ENCODE assay signal across 8 mouse cellular contexts in the genomic region with DNA sequence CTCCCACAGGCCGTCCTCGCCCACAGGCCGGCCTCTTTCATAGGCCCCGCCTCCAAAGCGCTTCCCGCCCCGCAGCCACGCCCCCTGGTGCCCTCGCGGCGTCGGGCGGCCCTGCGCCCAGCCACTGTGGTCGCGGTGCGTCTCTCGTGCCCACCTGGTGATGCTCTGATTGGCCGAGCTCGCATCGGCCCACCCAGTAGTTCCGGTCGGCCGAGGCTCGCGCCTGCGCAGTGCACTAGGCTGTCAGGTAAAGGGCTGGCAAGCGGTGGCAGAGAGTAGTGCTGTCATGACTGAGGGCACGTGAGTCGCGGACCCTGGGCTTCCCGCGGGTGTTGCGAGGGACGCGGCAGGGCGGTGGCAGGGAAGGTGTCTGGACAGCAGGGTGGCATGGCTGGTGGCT. TPM values are rescaled to one million over a fixed set of nuclear protein-coding genes. Genes with fewer than 3 reads are reported as not detected.
A peak's percentile ranks its signal among the peaks of the same experiment; 100 is the strongest.
DNase-seq lines count a peak whose midpoint lies in the region; ATAC-seq and TF ChIP-seq lines count a peak whose summit lies in the region.

TSS of gene Lss (plus strand) at position 214 of the 400 bp plus-strand sequence.

- peak within 1 kb of the TSS; percentile 81 for H3K9ac ChIP-seq in heart, embryonic 12.5 days
- peak within 1 kb of the TSS; percentile 66 for H3K9ac ChIP-seq in kidney, postnatal 0 days (ENCODE audit: low read depth, low read length)
- H3K9ac ChIP-seq in liver, embryonic 11.5 days (ENCODE audit: low read depth, low read length), result peak within 1 kb of the TSS; percentile 64
- H3K9ac ChIP-seq in stomach, embryonic 14.5 days (replicated peaks; ENCODE audit: low read depth, low read length), result peak within 1 kb of the TSS; percentile 52

- no peaks in the 10 kb centered on the region for H3K27me3 ChIP-seq in heart, embryonic 12.5 days (replicated peaks)
- no peaks in the 10 kb centered on the region for H3K27me3 ChIP-seq in kidney, postnatal 0 days (ENCODE audit: insufficient read depth, low read length)
- no peaks in the 10 kb centered on the region for H3K27me3 ChIP-seq in liver, embryonic 11.5 days (replicated peaks; ENCODE audit: control insufficient read depth, insufficient read depth, low read length)
- H3K27me3 ChIP-seq in stomach, embryonic 14.5 days (ENCODE audit: control insufficient read depth, insufficient read depth, low read length), result no peaks in the 10 kb centered on the region

- H3K4me3 ChIP-seq in heart, embryonic 12.5 days, result peak within 1 kb of the TSS; percentile 57
- peak within 1 kb of the TSS; percentile 51 for H3K4me3 ChIP-seq in kidney, postnatal 0 days (replicated peaks; ENCODE audit: low read depth, low read length)
- H3K4me3 ChIP-seq in liver, embryonic 11.5 days (ENCODE audit: low read depth, low read length), result peak within 1 kb of the TSS; percentile 75
- peak within 1 kb of the TSS; percentile 54 for H3K4me3 ChIP-seq in stomach, embryonic 14.5 days (ENCODE audit: low read depth, low read length)

- H3K4me2 ChIP-seq in heart, embryonic 12.5 days, result peak within 1 kb of the TSS; percentile 86
- peak within 1 kb of the TSS; percentile 91 for H3K4me2 ChIP-seq in kidney, postnatal 0 days (ENCODE audit: low read length)
- peak within 1 kb of the TSS; percentile 79 for H3K4me2 ChIP-seq in liver, embryonic 11.5 days
- peak within 1 kb of the TSS; percentile 74 for H3K4me2 ChIP-seq in stomach, embryonic 14.5 days (replicated peaks; ENCODE audit: low read depth, low read length)

- H3K9me3 ChIP-seq in heart, embryonic 12.5 days (replicated peaks), result no peaks in the 10 kb centered on the region
- no peaks in the 10 kb centered on the region for H3K9me3 ChIP-seq in kidney, postnatal 0 days (replicated peaks; ENCODE audit: low read length)
- no peaks in the 10 kb centered on the region for H3K9me3 ChIP-seq in liver, embryonic 11.5 days (ENCODE audit: control insufficient read depth, low read length)
- no peaks in the 10 kb centered on the region for H3K9me3 ChIP-seq in stomach, embryonic 14.5 days (ENCODE audit: control insufficient read depth, low read depth, low read length)

- TF ChIP-seq CTCF in kidney, postnatal 0 days (IDR thresholded peaks at IDR 0.05; ENCODE audit: low read depth), result peak; percentile 67

- peaks cover 29% of the 10 kb centered on the region for H3K36me3 ChIP-seq in heart, embryonic 12.5 days
- H3K36me3 ChIP-seq in kidney, postnatal 0 days (ENCODE audit: insufficient read depth, low read length), result 0 out of 2 replicates have a peak, but pooled peaks cover 15% of the 10 kb centered on the region
- peaks cover 23% of the 10 kb centered on the region for H3K36me3 ChIP-seq in liver, embryonic 11.5 days (ENCODE audit: control insufficient read depth, insufficient read depth, low read length)
- peaks cover 20% of the 10 kb centered on the region for H3K36me3 ChIP-seq in stomach, embryonic 14.5 days (ENCODE audit: control insufficient read depth, insufficient read depth, low read length)

- H3K27ac ChIP-seq in heart, embryonic 12.5 days (ENCODE audit: poor library complexity, severe bottlenecking), result peak within 1 kb of the TSS; percentile 5
- H3K27ac ChIP-seq in kidney, postnatal 0 days, result peak within 1 kb of the TSS; percentile 47; the same call in 1 of the 2 replicates
- H3K27ac ChIP-seq in liver, embryonic 11.5 days (ENCODE audit: low read depth, low read length), result peak within 1 kb of the TSS; percentile 66
- peak within 1 kb of the TSS; percentile 61 for H3K27ac ChIP-seq in stomach, embryonic 14.5 days (ENCODE audit: low read length)

- peak; percentile 97 for ATAC-seq in erythroid progenitor cell, adult 5-6 weeks (replicated peaks; ENCODE audit: low FRiP score, poor library complexity, severe bottlenecking)
- ATAC-seq in heart, embryonic 12.5 days (ENCODE audit: insufficient number of reproducible peaks, low FRiP score), result peak; percentile 100
- ATAC-seq in kidney, postnatal 0 days (replicated peaks; ENCODE audit: low FRiP score, low read depth), result peak; percentile 100
- peak; percentile 99 for ATAC-seq in liver, embryonic 11.5 days (replicated peaks; ENCODE audit: low FRiP score)
- peak; percentile 100 for ATAC-seq in stomach, embryonic 14.5 days (ENCODE audit: insufficient number of reproducible peaks, insufficient read depth, low FRiP score, low read depth)

- WGBS in heart, embryonic 12.5 days, result under 1% methylated on average over 36 of the region's 37 CpGs
- under 1% methylated on average over 36 of the region's 37 CpGs for WGBS in kidney, postnatal 0 days
- under 1% methylated on average over 30 of the region's 37 CpGs for WGBS in liver, embryonic 11.5 days
- 1% methylated on average over 35 of the region's 37 CpGs for WGBS in stomach, embryonic 14.5 days

- peaks cover 8% of the 10 kb centered on the region for H3K4me1 ChIP-seq in heart, embryonic 12.5 days (replicated peaks)
- H3K4me1 ChIP-seq in kidney, postnatal 0 days (replicated peaks; ENCODE audit: insufficient read depth, low read length), result no peaks in the 10 kb centered on the region
- peaks cover 4% of the 10 kb centered on the region for H3K4me1 ChIP-seq in liver, embryonic 11.5 days (replicated peaks; ENCODE audit: control insufficient read depth, insufficient read depth, low read length)
- H3K4me1 ChIP-seq in stomach, embryonic 14.5 days (ENCODE audit: control insufficient read depth, insufficient read depth, low read length), result peaks cover 4% of the 10 kb centered on the region; the same call in 1 of the 2 replicates

- peak; percentile 98 for DNase-seq in CD4-positive helper T cell, adult 2 months (ENCODE audit: low read depth, low spot score)
- DNase-seq in brain, embryonic 18.5 days (ENCODE audit: low read depth, low spot score), result peak; percentile 92
- peak; percentile 95 for DNase-seq in kidney, postnatal 0 days (ENCODE audit: low spot score)
- DNase-seq in liver, embryonic 11.5 days (ENCODE audit: low spot score), result peak; percentile 95
- peak; percentile 96 for DNase-seq in naive thymus-derived CD4-positive, alpha-beta T cell, adult 2 months (ENCODE audit: low read depth)

RNA-seq across cellular contexts. Expression of gene Lss, which starts in this region (rescaled TPM):
- total RNA-seq in erythroid progenitor cell, adult 5-6 weeks (2015; ENCODE audit: low replicate concordance), result 0.42 and 2.2 TPM in 2 replicates
- 1.2 and 2.0 TPM in 2 replicates for total RNA-seq in erythroid progenitor cell, adult 5-6 weeks (2017; ENCODE audit: low replicate concordance)
- polyA plus RNA-seq in heart, embryonic 12.5 days (2016; fragmentation: Nextera tagmentation; extraction: Ambion mirVana), result 12.6 and 13.3 TPM in 2 replicates
- polyA plus RNA-seq in kidney, postnatal 0 days (2015; fragmentation: Nextera tagmentation; extraction: Ambion mirVana), result 13.0 and 16.6 TPM in 2 replicates
- polyA plus RNA-seq in liver, embryonic 11.5 days (2014; fragmentation: Nextera tagmentation; extraction: Ambion mirVana), result 48.3 and 56.0 TPM in 2 replicates
- 35.0 and 41.4 TPM in 2 replicates for polyA plus RNA-seq in stomach, embryonic 14.5 days (2014; fragmentation: Nextera tagmentation; extraction: Ambion mirVana)

Comparison
In these comparisons a context has a peak if more than half of its experiments do, and no peak if none do; other contexts are left out.
1. Peak in every context shown above with its lines: DNase-seq, ATAC-seq, H3K4me3 ChIP-seq and H3K27ac ChIP-seq.
2. H3K27ac ChIP-seq: peak in every context shown above with its lines; median percentile 66 in liver, embryonic 11.5 days; 61 in stomach, embryonic 14.5 days; 47 in kidney, postnatal 0 days; 5 in heart, embryonic 12.5 days.